Mouse (Mus musculus): ENCODE data around the gene Ncf4.

Gene Ncf4

DNA sequence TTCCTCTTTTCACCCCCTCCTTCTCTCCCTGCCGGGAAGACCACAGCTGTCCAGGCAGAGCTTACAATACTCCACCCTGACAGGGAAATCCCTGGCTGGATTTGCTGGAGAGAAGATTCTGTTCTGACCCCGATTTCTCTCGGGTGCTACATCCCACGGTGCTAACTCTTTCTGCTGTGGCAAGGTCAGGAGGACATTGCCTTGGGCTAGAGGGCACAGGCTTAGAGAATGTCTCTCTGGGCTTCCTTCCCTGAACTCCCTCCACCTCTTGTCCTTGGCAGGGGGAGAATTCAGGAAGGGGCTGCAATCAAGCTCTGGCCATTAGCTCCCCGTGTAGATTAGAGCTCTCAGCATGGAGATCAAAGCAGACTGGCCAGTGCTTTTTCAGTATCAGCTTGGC, 65.3 kb downstream of the Ncf4 start:
- DNase-seq (ENCODE audit: low read depth in 2 of 2, low spot score in 2 of 2) = no peak

DNA sequence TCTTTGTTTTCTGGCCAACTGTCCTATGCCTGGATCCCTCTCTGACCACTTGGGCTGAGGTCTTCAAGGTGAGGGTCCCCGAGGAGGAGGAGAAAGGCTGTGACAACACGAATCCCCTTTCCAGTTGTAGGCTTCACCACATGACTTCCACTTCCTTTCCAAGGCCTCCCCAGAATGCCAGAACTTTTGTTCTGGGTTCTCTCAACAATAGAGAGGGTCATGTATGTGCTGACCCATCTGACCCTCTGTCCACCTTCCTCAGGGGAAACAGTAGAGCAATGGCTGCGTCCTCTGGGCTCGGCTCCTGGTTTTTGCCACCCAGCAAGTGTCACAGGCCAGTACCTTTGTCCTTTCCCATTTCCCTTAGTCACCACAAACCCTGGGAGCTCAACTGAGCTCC, 66.4 kb downstream of the Ncf4 start:
- DNase-seq (ENCODE audit: low read depth in 2 of 2, low spot score in 2 of 2) = no peak

Measured in CD8-positive naive resting alpha-beta T cell, adult 2 months (primary cell).